Mouse (Mus musculus): ENCODE results near the gene Guca1a.
"Not testable (repeated sequence)": the region's sequence is repeated elsewhere in the genome, so short reads cannot be mapped to it uniquely, and the experiment has no call there.

Guca1a gene

GRCm38 (mm10) chr17:47400451-47400850 is at the start of gene Guca1a:
Gene Guca1a, minus strand, starts transcription at chr17:47400584.
- DNase-seq (ENCODE audit: low spot score), result no peak

GRCm38 (mm10) chr17:47449432-47449831 is 49.0 kb upstream of the Guca1a start:
- no peak for DNase-seq (ENCODE audit: low spot score)

GRCm38 (mm10) chr17:47448523-47449372 is 48.4 kb upstream of the Guca1a start:
- DNase-seq (ENCODE audit: low spot score), result no peak

GRCm38 (mm10) chr17:47446561-47446960 is 46.2 kb upstream of the Guca1a start:
- DNase-seq (ENCODE audit: low spot score), result no peak

- DNase-seq (ENCODE audit: low spot score), result no peak
Measured at GRCm38 (mm10) chr17:47446025-47446424, 45.6 kb upstream of the Guca1a start.

GRCm38 (mm10) chr17:47445518-47445917 is 45.1 kb upstream of the Guca1a start:
- DNase-seq (ENCODE audit: low spot score), result no peak

- DNase-seq (ENCODE audit: low spot score), result no peak
Measured at GRCm38 (mm10) chr17:47444113-47444512, 43.7 kb upstream of the Guca1a start.

GRCm38 (mm10) chr17:47442271-47442670 is 41.9 kb upstream of the Guca1a start:
- DNase-seq (ENCODE audit: low spot score), result no peak

GRCm38 (mm10) chr17:47441296-47442051 is 41.1 kb upstream of the Guca1a start:
- DNase-seq (ENCODE audit: low spot score), result no peak

GRCm38 (mm10) chr17:47440359-47440890 is 40.0 kb upstream of the Guca1a start:
- no peak for DNase-seq (ENCODE audit: low spot score)

GRCm38 (mm10) chr17:47439396-47440028 is 39.1 kb upstream of the Guca1a start:
- no peak for DNase-seq (ENCODE audit: low spot score)

GRCm38 (mm10) chr17:47438611-47439010 is 38.2 kb upstream of the Guca1a start:
- no peak for DNase-seq (ENCODE audit: low spot score)

GRCm38 (mm10) chr17:47436907-47437547 is 36.6 kb upstream of the Guca1a start, which contains the start of gene 1700001C19Rik:
Gene 1700001C19Rik, minus strand, starts transcription at chr17:47437376.
- DNase-seq (ENCODE audit: low spot score), result no peak

GRCm38 (mm10) chr17:47436156-47436906 is 35.9 kb upstream of the Guca1a start, which contains the start of gene AI661453:
Gene AI661453, plus strand, starts transcription at chr17:47436615.
- DNase-seq (ENCODE audit: low spot score), result no peak

- no peak for DNase-seq (ENCODE audit: low spot score)
Measured at GRCm38 (mm10) chr17:47430815-47431214, 30.4 kb upstream of the Guca1a start.

- DNase-seq (ENCODE audit: low spot score), result no peak
Measured at GRCm38 (mm10) chr17:47428831-47429304, 28.5 kb upstream of the Guca1a start.

- no peak for DNase-seq (ENCODE audit: low spot score)
Measured at GRCm38 (mm10) chr17:47427316-47427715, 26.9 kb upstream of the Guca1a start.

- DNase-seq (ENCODE audit: low spot score), result no peak
Measured at GRCm38 (mm10) chr17:47424186-47424585, 23.8 kb upstream of the Guca1a start.

- DNase-seq (ENCODE audit: low spot score), result not testable (repeated sequence)
Measured at GRCm38 (mm10) chr17:47422616-47423015, 22.2 kb upstream of the Guca1a start.

- no peak for DNase-seq (ENCODE audit: low spot score)
Measured at GRCm38 (mm10) chr17:47421566-47421965, 21.2 kb upstream of the Guca1a start.

GRCm38 (mm10) chr17:47420195-47420594 is 19.8 kb upstream of the Guca1a start:
- DNase-seq (ENCODE audit: low spot score), result no peak
